Mouse (Mus musculus): ENCODE measurements around the gene Asxl2.

- no peak for TF ChIP-seq MAX (IDR thresholded peaks at IDR 0.05; ENCODE audit: low read depth)
- TF ChIP-seq POLR2A (IDR thresholded peaks at IDR 0.05; ENCODE audit: insufficient read length, low read depth) = no peak
- TF ChIP-seq TCF12 (IDR thresholded peaks at IDR 0.05; ENCODE audit: insufficient read depth, poor library complexity, severe bottlenecking) = no peak
- TF ChIP-seq POLR2AphosphoS2 (IDR thresholded peaks at IDR 0.05; ENCODE audit: insufficient read length, low read depth) = no peak
- TF ChIP-seq CEBPB (IDR thresholded peaks at IDR 0.05; ENCODE audit: insufficient read depth, poor library complexity, severe bottlenecking) = no peak
- TF ChIP-seq USF1 (IDR thresholded peaks at IDR 0.05; ENCODE audit: low read depth) = no peak
- TF ChIP-seq TCF3 (IDR thresholded peaks at IDR 0.05; ENCODE audit: insufficient read length, low read depth) = no peak
Measured at GRCm38 (mm10) chr12:3463087-3463486, 36.4 kb downstream of the Asxl2 start.
